Mouse (Mus musculus) E14TG2a.4 (cell line): Measurements from ENCODE around the gene Id1.

Experiments used
- CTCF ChIP-seq: conservative IDR thresholded peaks from 2 replicates; pipeline ENCODE4 v1.5.1; 2014; ENCODE audit warnings: low read length
- POU5F1 ChIP-seq: IDR thresholded peaks from 2 replicates; pipeline ENCODE4 v1.6.1; 2014; ENCODE audit warnings: low read length, borderline replicate concordance

DNA sequence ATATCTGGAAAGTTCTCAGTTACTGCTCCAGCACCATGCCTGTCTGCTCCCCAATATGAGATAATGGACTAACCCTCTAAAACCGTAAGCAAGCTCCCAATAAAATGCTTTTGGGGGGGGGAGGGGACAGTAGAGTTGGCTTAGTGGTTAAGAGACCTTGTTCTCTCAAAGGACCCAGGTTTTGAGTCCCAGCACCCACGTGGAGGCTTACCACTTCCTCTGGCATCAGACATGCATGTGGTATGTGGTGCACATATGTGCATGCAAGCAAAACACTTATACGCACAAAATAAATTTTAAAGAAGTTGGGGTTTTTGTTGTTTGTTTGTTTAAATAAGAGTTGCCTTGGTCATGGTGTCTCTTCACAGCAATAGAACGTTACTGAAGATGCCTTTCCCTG is 39.3 kb downstream of the Id1 start:
- TF ChIP-seq CTCF, result no peak
- TF ChIP-seq POU5F1, result no peak
